Mouse (Mus musculus) limb, embryonic 13.5 days (tissue): ENCODE measurements around the gene Abca12. TPM values are rescaled to one million over a fixed set of nuclear protein-coding genes. Genes with fewer than 3 reads are reported as not detected.

Source experiments
- ATAC-seq: fragments of 200-750 bp; cut with Nextera tagmentation; 2 replicates; pipeline ENCODE4 v1.8.0; 2017; ENCODE audit warnings: low read depth, moderate number of reproducible peaks, moderate TSS enrichment; ENCODE audit not compliant: low FRiP score
- H3K27ac ChIP-seq: fragments of 300-500 bp; sonication (generic); 2 replicates; pipeline ENCODE4 v1.5.1; 2015; ENCODE audit warnings: inconsistent platforms, mild to moderate bottlenecking, moderate library complexity
- H3K27me3 ChIP-seq: fragments of 300-500 bp; sonication (generic); 2 replicates; pipeline ENCODE4 v1.6.1; 2015; ENCODE audit warnings: mild to moderate bottlenecking, inconsistent platforms
- H3K36me3 ChIP-seq: fragments of 300-500 bp; sonication (generic); 2 replicates; pipeline ENCODE4 v1.6.1; 2015; ENCODE audit warnings: inconsistent platforms, mild to moderate bottlenecking, moderate library complexity
- H3K4me1 ChIP-seq: fragments of 300-500 bp; sonication (generic); 2 replicates; pipeline ENCODE4 v1.6.1; 2015; ENCODE audit warnings: inconsistent platforms
- H3K4me2 ChIP-seq: fragments of 300-500 bp; sonication (generic); replicated peaks from 2 replicates; pipeline ENCODE4 v1.6.1; 2015; ENCODE audit warnings: inconsistent platforms, mild to moderate bottlenecking, moderate library complexity
- H3K4me3 ChIP-seq: fragments of 300-500 bp; sonication (generic); 2 replicates; pipeline ENCODE4 v1.5.1; 2015; ENCODE audit warnings: moderate library complexity, mild to moderate bottlenecking, inconsistent platforms
- H3K9ac ChIP-seq: fragments of 300-500 bp; sonication (generic); 2 replicates; pipeline ENCODE4 v1.6.1; 2015; ENCODE audit warnings: mild to moderate bottlenecking, inconsistent platforms
- H3K9me3 ChIP-seq: fragments of 300-500 bp; sonication (generic); 2 replicates; pipeline ENCODE4 v1.6.1; 2016; ENCODE audit warnings: inconsistent platforms
- WGBS: fragments of 180-500 bp; shearing (Covaris S2); methylation state at CpG from one replicate; pipeline ENCODE4 v1.1.7; 2015; 5-methylcytosine and 5-hydroxymethylcytosine counted together
- polyA plus RNA-seq: library from polyadenylated mRNA; unstranded; fragments of >200 nt; fragmentation: Nextera tagmentation; extraction: Ambion mirVana; gene quantifications from 2 replicates; pipeline ENCODE4 v1.2.1, GENCODE M21; 2015

The Abca12 gene
- polyA plus RNA-seq, 1 experiment from 2014 or later: 0.36 TPM

DNA sequence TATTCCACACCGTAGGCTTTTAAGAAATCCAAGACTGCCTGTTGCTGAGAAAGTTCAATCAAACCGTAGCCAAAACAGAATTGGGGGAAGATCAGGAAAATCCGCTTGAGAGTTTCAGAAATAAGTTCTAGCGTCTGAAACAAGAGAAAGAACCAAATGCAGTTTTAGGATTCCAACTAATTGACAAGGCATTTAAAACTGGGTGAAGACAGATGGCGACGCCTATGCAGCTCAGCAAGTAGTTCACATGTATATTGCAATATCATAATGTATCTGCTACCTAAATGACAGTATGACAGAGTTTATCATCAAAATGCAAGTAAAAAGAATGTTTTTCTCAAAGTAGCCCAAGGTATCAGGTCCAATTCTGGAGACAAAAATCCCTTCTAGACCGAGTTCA, 151.2 kb downstream of the Abca12 start:
- Histone ChIP-seq H3K27ac (no peak overlapping the region), H3K9me3 (no peaks in the 10 kb centered on the region), H3K4me3 (no peak overlapping the region), H3K4me2 (no peak overlapping the region), H3K27me3 (no peaks in the 10 kb centered on the region), H3K9ac (no peak overlapping the region), H3K36me3 (no peaks in the 10 kb centered on the region), H3K4me1 (no peaks in the 10 kb centered on the region)
- 93% methylated on average over 7 of the region's 7 CpGs for WGBS
- no peak for ATAC-seq

DNA sequence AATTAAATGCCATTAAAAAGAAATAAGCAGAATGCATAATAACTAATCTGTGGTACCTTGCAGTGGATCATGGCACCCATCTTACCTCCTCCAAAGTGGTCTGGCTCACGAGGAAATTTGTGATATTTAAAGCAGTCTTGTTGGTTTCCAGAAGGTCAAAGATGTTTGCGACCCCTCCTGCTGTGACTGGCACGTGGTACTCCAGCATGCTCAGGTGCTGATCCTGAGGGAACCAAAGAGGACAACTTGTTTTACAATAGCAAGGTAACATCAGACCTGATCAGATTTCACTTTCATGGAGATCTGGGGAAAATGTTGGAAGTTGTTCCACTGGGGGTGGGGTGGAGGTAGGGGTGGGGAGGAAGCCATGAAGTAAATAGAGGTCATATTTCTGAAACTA, 170.1 kb downstream of the Abca12 start:
- Histone ChIP-seq H3K9me3 (no peaks in the 10 kb centered on the region), H3K27ac (no peak overlapping the region), H3K4me1 (no peaks in the 10 kb centered on the region), H3K27me3 (no peaks in the 10 kb centered on the region), H3K36me3 (no peaks in the 10 kb centered on the region), H3K4me2 (no peak overlapping the region), H3K4me3 (no peak overlapping the region), H3K9ac (no peak overlapping the region)
- ATAC-seq: no peak
- WGBS: 43% methylated on average over 3 of the region's 3 CpGs

DNA sequence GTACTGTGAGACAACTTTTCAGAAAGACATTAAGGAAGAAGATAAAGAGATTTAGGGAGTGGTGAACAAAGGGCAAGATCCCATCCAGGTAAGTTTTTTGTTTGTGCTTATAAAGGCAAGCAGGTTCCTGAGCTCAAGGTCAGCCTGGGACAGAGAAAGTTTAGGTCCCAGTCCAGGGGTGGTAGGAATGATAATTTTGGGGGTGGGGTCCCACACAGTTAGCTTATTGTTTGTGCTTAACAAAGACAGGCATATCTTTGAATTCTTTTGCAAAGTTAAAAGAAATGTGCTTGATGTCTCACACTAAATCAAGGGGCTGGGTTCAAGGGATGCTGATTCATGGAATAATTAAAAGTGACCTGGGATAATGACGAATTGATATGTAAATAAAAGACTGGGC, 173.3 kb downstream of the Abca12 start:
- WGBS: 80% methylated on average over 1 of the region's 1 CpGs
- no peaks in the 10 kb centered on the region for H3K9me3 ChIP-seq
- H3K9ac ChIP-seq: no peak overlapping the region
- ATAC-seq: no peak
- H3K27ac ChIP-seq: no peak overlapping the region
- H3K27me3 ChIP-seq: no peaks in the 10 kb centered on the region
- no peaks in the 10 kb centered on the region for H3K4me1 ChIP-seq
- no peak overlapping the region for H3K4me2 ChIP-seq
- no peak overlapping the region for H3K4me3 ChIP-seq
- no peaks in the 10 kb centered on the region for H3K36me3 ChIP-seq

DNA sequence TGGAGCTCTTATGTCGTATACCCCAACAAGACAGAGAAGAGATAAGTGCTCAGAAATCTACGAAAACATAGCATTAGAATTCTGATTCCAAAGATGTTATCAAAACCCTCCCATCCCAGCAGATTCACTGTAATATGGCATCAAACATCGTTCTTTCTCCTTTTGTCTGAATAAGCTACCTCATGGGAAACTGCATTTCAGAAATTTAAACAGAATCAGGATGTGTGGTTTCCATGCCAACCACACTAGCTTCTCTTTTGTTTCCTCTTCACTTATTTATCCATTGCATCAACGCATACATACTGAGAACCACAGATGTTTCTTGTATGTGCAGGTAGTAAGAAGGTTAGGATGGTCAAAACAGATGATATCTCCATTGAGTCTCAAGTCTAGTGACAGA, 175.1 kb downstream of the Abca12 start:
- Histone ChIP-seq H3K27ac (no peak overlapping the region), H3K4me1 (no peaks in the 10 kb centered on the region), H3K36me3 (no peaks in the 10 kb centered on the region), H3K9ac (no peak overlapping the region), H3K4me3 (no peak overlapping the region), H3K4me2 (no peak overlapping the region), H3K27me3 (no peaks in the 10 kb centered on the region), H3K9me3 (no peaks in the 10 kb centered on the region)
- 90% methylated on average over 4 of the region's 4 CpGs for WGBS
- ATAC-seq: no peak

DNA sequence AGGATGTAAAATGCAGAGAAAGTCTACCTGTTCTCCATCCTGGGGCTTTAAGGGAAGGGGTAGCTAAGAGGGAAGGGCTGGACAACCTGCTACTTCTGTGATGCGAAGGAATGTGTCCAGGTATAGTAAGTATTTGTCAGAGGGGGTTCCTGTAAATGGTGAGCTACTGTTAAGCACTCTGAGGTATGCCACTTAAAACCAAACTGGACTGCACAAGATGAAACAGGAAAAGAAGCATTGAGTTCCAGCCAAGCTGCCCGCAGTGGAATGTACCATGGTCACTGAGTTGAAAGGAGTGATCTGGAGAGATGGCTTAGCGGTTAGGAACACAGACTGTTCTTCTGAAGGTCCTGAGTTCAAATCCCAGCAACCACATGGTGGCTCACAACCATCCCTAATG, 179.4 kb downstream of the Abca12 start:
- Histone ChIP-seq H3K4me3 (no peak overlapping the region), H3K9ac (no peak overlapping the region), H3K4me2 (no peak overlapping the region), H3K27ac (no peak overlapping the region), H3K4me1 (no peaks in the 10 kb centered on the region), H3K36me3 (no peaks in the 10 kb centered on the region), H3K27me3 (no peaks in the 10 kb centered on the region), H3K9me3 (no peaks in the 10 kb centered on the region)
- ATAC-seq: no peak
- WGBS: 87% methylated on average over 3 of the region's 3 CpGs

DNA sequence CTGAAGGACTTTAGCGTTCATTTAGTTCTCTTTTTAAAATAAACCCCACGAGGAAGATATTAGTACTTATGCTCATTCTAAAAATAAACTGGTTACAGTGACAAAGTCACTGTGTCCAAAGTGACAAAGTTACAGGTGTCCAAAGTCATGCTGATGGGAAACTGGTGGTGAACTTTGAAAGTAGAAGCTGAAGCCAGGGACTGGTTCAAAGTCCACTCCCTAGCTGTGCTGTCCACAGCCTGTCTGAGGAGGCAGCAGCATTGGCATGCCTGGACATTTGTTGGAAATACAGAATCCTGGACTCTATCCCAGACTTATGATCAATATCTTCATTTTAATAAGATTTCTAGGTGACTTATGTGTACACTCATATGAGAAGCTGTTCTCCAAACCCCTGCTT, 183.5 kb downstream of the Abca12 start:
- H3K36me3 ChIP-seq: no peaks in the 10 kb centered on the region
- H3K4me3 ChIP-seq: no peak overlapping the region
- H3K4me1 ChIP-seq: no peaks in the 10 kb centered on the region

DNA sequence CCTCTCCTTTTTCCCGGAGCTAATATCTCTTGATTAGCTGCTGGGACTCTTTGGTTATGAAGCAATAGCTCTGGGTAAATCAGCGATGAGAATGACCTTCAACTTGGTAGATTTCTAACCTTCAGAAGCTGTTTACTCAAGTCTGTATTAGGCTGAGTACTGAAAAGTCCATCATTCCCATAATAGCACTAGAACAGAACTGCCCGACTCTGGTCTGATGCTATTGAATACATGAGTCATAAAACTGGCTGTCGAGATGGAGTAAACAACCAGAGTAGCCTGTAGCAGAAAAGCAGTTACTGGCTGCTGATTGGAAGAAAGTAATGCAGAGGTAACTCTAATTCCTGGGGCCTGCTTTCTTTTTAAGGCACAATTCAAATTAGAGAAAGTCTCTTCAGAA, 211.1 kb downstream of the Abca12 start:
- Histone ChIP-seq H3K4me1 (no peaks in the 10 kb centered on the region), H3K4me3 (no peak overlapping the region), H3K4me2 (no peak overlapping the region), H3K9ac (no peak overlapping the region), H3K36me3 (no peaks in the 10 kb centered on the region), H3K27me3 (no peaks in the 10 kb centered on the region), H3K9me3 (no peaks in the 10 kb centered on the region), H3K27ac (no peak overlapping the region)
- WGBS: 64% methylated on average over 4 of the region's 4 CpGs
- ATAC-seq: no peak

More for the DNA sequence above, 183.5 kb downstream of the Abca12 start:
- Histone ChIP-seq H3K9ac (no peak overlapping the region), H3K27me3 (no peaks in the 10 kb centered on the region), H3K27ac (no peak overlapping the region), H3K9me3 (no peaks in the 10 kb centered on the region), H3K4me2 (no peak overlapping the region)
- 82% methylated on average over 2 of the region's 2 CpGs for WGBS
- no peak for ATAC-seq

DNA sequence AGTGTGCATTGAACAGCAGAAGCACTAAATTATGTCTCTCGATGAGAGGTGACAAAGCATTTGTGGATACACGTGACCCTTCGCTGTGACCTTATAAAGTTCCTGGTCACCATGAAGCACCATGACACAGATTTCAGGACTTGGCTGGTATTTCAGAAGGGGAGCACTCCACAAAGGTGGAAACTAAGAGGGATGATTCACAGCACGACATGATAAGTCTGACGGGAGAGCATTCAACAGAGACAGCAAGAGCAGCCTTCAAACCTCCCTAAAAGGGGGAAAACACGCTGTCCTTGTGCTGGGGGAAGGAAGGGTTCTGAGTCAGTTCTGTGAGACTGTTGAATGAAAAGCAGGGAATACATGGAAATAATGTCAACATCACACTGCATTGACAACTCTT, 218.5 kb downstream of the Abca12 start:
- Histone ChIP-seq H3K4me2 (no peak overlapping the region), H3K36me3 (no peaks in the 10 kb centered on the region), H3K27ac (no peak overlapping the region), H3K9ac (no peak overlapping the region), H3K4me3 (no peak overlapping the region), H3K4me1 (no peaks in the 10 kb centered on the region), H3K9me3 (no peaks in the 10 kb centered on the region), H3K27me3 (no peaks in the 10 kb centered on the region)
- WGBS: 86% methylated on average over 6 of the region's 6 CpGs
- ATAC-seq: no peak

DNA sequence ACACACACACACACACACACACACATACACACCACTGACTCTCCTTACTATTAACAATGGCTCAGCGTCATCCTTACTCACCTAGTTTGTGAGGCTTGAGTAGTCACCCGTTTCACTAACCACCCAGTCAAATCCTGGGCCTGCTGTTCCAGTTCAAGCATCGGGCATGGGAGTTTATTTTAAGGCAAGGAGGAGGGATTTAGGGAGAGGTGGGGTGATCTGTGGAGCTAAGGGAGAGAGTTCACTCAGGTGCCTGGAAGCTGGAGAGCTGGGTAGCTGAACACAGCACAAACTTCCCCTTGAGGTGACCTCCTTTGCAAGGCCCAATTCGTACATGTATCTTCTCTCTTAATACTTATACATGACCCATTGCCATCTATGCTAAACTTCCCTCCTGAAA, 219.4 kb downstream of the Abca12 start:
- WGBS: 86% methylated on average over 4 of the region's 4 CpGs
- ATAC-seq: no peak

DNA sequence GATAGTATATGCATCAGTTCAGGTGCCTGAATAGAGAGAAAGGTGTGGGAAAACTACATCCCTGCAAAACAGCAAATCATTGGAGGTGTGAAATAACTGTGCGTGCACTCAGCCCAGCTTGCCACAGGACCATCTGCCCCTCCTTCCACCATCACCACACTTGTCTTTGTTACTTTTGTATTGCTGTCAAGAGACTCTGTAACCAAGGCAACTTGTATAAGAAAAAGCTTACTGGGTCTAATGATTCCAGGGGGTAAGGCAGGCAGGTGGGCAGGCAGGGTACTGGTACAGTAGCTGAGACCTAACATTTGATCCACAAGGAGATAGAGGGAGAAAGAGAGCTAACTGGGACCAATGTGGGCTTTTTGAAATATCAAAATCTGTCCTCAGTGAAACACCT, 220.8 kb downstream of the Abca12 start:
- Histone ChIP-seq H3K4me2 (no peak overlapping the region), H3K9ac (no peak overlapping the region), H3K4me3 (no peak overlapping the region), H3K9me3 (no peaks in the 10 kb centered on the region), H3K36me3 (no peaks in the 10 kb centered on the region), H3K4me1 (no peaks in the 10 kb centered on the region), H3K27me3 (no peaks in the 10 kb centered on the region), H3K27ac (no peak overlapping the region)
- 92% methylated on average over 1 of the region's 1 CpGs for WGBS
- ATAC-seq: no peak

More for the DNA sequence above, 219.4 kb downstream of the Abca12 start:
- no peak overlapping the region for H3K27ac ChIP-seq
- H3K4me1 ChIP-seq: no peaks in the 10 kb centered on the region
- H3K27me3 ChIP-seq: no peaks in the 10 kb centered on the region
- H3K9ac ChIP-seq: no peak overlapping the region
- H3K36me3 ChIP-seq: no peaks in the 10 kb centered on the region
- no peak overlapping the region for H3K4me2 ChIP-seq
- no peak overlapping the region for H3K4me3 ChIP-seq
- no peaks in the 10 kb centered on the region for H3K9me3 ChIP-seq

Other genes starting within 250 kb of the Abca12 start
- gene Atic, start 142.2 kb upstream of the Abca12 start, polyA plus RNA-seq: 71.4 and 73.8 TPM in 2 replicates
- 219 and 234 TPM in 2 replicates for gene Fn1, start 238.3 kb upstream of the Abca12 start, polyA plus RNA-seq